Mouse (Mus musculus): ENCODE measurements around the gene Mocs2.

The Mocs2 gene

DNA sequence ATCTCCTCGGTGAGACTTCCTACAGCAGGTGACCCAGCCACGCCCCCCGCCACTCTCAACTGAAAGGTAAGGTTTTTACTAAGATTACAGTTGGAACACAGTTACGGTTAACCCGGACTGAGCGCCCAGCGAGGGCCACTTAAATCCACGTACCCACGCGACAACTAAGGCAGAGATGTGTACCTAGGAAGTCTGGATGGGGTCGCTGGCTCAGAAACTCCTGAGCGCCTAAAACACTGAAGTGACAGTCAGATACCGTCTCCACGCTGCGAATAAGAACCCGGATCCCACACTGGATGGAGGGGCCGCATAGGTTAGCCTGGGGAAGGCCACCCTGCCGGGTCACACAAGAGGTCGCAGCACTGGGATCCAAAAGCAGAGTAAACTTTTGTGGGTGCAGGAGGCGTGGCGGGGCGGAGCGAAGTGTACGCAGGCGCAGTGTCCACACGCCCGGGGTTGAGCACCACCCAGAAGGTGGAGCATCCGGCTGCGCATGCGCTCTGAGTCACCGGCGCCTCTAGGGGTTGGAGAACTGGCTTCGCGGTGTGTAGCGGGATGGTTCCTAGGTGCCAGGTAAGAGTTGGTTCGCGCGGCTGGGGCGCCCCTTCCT is at the start of gene Mocs2:
Mocs2 (plus strand) TSS at position 486 of the 610 bp plus-strand sequence.
- peak; percentile 89 for DNase-seq

DNA sequence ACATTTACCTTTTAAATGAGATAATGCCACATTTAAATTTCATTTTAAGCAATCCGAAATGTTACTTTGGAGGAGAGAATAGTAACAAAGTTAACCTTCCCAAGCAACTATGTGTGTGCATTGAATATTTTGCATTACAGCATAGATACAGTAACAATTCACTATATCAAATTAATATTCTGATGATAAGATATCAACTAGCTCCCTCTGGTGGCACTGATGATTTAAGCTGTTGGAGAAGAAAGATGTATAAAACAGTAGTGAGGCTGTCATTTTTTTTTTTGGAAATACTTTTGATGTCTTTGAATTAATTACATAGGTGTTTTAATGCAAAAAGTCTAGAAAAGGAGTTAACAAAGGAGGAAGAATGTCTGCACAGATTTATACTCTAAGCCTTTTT is 26.5 kb upstream of the Mocs2 start:
- DNase-seq = no peak

DNA sequence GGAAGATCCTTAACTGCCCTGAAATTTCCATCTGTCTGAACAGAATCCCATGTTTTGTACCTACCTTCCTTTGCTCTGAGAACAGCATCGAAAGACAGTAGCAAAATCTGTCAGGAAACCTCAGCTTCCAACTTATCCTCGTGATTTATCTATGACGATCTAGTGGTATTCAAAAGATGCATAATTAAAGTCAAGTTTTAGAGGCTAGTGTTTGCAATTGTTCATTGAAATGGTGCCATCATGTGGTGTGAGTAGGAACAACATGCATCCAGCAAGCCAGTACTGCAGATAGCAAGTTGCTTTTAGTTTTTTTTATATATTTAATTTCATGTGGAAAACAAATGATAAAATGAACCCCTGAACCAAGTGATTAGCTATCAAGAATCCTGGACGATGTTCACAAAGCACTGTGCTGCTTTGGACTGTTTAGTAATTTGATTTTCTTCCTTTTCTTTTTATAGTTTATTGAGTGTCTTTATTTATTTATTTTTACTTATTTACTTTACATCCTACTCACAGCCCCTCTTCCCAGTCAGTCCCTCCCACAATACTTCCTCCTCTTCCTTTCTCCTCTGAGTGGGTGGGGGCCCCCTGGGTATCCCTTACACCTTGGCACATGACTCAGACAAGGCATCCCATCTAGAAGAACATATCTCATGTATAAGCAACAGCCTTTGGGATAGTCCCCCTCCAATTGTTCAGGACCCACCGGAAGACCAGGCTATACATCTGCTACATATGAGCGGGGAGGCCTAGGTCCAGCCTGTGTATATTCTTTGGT is 24.6 kb upstream of the Mocs2 start:
- DNase-seq = no peak

DNA sequence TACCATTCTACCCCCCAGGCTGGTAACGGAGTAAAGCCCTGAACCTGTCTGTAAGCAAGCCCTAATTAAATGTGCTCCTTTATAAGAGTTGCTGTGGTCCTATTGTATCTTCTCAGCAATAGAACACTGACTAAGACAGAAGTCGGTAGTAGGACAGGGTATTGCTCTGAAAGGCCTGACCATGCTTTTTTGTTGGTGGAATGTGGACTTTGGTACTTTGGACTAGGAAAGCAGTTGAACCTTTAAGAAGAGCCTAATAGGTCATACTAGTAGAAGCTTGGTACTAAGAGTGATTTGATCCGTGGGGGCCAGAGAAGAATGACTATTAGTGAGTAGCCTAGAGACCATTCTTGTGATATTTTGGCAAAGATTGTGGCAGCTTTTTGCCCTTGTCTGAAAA is 16.2 kb upstream of the Mocs2 start:
- no peak for DNase-seq

DNA sequence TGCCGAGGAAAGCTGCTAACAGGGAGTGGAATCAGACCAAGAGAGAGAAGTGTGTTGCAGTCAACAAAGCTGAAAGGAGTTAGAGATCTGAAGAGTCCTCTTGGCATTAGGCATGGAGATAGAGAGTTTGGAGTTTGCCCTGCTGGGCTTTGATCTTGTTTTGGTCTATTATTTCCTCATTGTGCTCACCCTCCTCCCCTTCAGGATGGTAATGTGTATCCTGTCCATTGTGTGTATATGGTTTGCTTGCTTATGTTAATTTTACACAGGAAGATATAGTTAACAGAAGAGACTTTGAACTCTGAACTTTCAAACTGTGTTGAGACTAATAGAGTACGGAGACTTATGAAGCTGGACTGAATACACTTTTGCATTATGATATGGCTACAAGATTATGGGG is 15.1 kb upstream of the Mocs2 start:
- no peak for DNase-seq

DNA sequence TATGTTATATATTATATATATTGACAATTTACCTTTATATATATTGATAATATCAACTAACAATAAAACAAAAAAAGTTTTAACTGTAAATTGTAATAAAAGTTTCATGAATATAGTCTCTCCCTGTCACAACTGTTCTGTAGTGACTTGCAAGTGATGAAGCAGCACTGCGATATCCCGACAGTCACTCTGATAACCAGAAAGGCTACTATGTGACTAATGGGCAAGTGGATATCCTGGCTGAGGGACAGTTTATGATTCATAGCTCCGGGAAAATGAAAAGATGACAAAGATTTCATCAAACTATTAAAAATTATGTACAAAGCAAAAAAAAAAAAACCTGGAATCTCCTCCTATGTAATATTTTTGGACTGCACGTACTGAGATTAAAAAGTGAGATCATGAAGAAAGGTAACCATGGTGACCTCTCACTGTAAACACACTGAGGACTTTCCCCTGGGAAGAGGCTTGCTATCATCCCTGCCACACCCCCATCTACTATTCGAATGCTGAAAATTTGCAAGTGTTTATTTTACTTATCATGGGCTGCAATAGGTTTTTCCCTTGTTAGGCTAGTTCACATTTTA is 8.3 kb upstream of the Mocs2 start:
- no peak for DNase-seq

DNA sequence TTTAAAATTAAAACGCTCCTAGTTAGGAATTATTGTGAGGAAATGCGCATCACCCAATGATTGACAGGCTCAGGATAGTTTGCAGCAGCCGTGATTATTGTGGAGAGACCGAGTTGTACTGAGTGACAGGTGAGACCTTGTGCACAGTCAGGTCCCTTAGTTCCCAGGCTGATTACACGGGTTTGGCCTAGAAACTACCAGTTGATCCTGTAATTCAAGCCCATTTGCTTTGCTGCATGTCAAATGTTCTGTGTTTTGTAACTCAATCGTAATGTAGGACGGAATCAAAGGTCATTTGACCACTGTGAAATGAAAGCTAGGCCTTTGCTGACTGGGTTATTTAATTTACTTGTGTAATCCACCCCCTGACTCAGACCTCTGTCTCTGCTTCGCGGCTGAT is 477 bp downstream of the Mocs2 start:
- no peak for DNase-seq

DNA sequence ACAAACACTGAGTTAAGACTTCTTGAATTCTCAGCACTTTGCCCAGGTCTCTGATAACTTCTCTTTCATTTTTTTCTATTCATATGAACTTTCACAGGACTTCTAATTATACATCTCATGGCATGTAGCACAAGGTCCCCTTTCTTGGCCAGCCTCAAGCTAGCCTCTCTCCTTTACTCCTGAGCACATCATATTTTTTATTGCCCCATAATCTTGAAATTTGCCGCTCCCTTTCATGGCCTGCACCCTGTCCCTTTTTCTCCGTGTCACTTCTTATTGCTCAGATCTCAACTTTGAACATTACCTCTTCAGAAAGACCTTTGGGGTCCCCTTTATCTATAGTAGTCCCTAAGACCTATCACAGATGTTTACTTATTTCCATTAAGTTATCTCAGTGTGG is 4.8 kb downstream of the Mocs2 start:
- DNase-seq = no peak

DNA sequence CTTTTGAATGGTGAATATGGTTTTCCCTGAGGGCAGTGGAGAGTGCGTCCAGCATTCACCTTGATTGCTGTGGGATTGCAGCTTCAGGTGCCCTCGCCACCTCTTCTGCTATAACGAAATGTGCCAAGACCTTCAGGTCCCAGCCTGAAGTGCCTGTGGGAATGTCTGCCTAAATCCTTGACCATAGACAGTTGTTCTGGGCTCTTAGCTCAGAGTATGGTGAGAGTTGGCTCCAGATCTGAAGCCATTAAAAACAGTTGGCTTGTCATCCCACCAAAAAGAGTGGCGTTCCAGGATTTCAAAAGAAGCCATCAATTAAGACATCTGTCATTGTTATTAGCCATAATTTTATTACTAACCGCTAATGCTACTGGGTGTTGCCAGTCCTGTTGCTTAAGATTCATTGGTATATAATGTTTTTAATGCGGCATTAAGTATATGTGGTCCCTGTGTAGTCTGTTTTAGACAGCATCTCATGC is 7.4 kb downstream of the Mocs2 start:
- no peak for DNase-seq

DNA sequence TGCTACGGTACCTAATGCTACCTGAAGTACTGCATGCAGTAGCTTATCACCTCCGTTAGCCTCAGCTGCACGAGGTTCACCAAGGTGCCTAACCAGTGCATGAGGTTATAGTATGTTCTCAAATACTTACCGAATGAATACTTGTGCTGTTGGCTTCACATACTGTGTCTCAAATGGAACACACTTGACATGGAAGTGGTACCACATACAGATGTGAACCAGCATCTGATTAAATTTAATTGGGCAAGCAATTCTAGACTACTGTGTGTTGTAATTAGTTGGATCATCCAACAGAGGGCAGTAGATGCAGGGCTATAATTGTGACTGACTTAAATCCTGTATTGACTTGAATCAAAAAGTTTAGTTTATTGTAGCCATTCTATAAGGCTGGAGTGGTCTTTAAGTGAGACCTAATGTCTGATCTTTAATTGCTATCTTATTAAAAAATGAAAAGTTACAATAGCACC is 13.4 kb downstream of the Mocs2 start:
- DNase-seq = no peak

DNA sequence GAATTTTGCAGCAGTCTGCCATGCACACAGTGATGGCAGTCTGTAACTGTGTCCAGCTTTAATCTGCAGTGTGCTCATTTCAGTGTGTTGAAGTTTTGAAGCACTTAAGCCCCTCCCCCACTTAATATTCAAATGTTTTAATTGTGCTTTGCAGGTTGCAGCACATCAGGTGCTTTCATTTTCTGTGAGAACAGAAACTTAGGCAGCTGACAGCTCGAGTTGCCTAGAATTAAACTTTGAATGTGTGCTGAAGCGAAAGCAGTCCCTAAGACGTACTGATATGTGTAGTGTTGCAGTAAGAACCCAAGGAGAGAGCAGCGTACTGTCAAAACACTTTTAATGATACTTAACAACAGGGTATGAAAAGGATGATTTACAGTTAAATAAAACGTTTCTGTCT is 14.7 kb downstream of the Mocs2 start:
- no peak for DNase-seq

DNA sequence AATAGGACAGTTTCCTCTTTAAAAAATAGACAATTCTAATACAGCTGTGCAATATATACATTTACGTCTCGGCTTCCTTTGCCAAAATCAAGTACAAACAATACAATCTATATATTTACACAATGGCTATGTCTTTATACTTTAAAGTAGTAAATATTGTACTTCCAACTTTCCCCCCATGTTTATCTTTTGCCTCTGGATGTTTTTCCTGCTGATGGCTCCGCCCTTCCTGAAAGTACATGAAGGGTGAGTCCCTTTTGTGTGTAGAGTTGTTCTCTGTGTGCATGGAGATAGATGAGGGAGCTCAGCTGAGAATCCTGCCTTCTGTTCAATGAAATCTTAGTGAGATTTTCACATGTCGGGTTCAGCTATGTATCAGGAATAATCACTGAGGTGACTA is 15.3 kb downstream of the Mocs2 start:
- DNase-seq = no peak

DNA sequence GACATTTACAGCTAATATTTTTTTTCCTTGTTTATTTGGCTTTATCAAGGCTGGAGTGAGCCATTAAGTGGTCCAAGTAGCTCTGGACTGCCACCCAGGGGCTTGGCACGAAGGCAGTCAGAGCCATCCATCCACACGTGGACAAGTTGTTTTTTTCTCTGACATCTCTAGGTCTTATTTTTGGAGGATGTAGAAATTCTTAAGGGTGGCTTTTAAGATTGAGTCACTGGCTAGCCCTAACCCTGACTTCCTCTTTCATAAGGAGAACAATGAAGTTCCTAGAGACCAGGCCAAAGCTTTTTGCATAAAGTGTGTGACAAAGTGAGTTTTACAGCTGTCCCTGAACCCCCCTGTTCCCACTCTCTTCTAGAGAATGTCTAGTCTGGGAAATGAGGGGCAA is 16.5 kb downstream of the Mocs2 start:
- DNase-seq = no peak

DNA sequence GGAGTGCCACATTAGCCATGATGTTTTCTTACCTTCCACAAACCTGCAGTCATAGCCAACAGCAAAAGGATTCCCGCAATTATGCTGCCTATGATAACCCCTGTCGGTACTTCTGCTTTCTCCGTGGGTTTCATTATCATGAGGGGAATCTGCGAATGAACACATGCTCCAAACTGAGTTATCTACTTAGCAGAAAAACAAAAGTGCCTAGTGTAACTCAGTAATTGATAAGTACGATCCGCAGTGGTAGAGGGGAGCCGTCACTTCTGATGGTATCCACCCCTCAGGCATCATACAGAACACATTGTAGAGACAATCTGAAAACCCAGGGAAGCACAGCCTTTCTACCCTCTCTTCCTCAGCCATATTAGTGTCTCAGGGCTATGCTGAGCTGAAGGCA is 19.0 kb downstream of the Mocs2 start:
- no peak for DNase-seq

DNA sequence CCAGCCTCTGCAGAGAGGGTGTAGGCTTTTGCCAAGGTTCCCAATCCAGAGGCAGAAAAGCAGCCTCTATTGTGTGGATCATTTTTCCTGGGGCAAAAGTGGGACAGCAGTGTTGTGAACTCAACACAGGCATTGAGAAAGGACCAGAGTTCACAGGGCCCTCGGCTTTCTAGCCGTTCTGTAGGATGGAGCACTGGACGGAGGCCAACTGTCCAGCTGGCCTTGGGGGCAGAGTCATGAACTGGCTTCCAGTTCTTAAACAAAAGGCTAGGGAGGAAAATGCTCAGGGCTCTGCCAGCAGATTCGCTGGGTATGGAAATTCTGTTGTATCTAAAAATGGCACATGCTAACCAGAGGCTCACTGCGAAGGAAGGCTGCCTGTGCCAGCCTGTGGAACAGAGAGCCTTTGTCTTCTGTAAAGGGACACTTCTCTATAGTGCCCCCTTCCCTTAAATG is 20.5 kb downstream of the Mocs2 start:
- DNase-seq = peak; percentile 89

DNA sequence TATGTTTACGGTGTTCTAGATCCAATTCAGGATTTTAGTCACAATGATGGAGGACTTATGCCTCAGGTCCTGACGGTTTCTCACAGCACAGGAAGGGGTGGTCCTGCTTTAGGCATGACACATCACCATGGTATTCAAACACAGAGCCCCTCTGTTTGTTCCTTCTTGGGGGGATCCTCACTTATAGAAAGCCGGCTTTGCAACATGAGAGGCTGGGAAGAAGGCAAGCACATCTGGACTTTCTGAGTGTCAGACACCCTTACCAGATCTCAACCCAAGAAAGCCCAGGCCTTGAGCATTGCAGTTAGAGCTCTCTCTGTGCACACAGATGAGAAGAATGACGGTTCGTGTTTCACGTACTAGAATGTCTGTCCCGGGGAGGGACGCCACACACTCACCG is 21.1 kb downstream of the Mocs2 start:
- DNase-seq = no peak

DNA sequence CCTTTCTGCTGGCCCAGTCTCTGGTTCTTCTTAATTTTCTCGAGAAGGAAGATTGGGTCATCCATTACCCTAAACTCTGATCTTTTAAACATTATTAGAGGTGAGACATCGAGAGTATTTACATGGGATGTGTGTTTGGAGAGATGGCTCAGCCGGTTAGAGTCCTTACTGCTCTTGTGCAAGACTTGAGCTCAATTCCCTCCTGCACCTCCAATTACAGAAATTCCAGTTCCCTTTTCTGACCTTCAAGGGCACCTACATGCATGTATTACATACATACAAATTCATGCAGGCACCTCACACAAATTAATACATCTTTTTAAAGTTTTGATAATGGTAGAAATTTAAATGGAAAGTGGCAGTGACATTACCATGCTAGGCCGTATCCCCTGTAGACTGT is 22.5 kb downstream of the Mocs2 start:
- DNase-seq = no peak

DNA sequence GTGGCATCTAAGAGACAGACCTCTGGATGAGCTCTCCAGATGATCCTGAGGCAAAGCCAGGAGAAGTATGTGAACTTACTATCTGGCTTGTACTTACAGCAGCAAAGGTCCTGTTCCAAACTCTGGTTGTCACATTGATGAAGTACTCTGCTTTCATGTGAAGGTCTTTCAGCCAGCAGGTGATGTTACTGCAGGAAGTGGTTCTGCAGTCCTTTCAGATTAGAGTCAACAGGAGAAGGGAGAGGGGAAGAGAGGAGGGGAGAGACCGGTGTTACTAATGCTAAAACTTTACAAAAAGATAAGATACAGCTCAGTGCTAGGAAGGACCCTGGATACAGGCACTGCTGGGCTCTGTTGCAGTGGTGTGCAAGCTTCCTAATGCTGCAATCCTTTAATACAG is 25.3 kb downstream of the Mocs2 start:
- DNase-seq = no peak

DNA sequence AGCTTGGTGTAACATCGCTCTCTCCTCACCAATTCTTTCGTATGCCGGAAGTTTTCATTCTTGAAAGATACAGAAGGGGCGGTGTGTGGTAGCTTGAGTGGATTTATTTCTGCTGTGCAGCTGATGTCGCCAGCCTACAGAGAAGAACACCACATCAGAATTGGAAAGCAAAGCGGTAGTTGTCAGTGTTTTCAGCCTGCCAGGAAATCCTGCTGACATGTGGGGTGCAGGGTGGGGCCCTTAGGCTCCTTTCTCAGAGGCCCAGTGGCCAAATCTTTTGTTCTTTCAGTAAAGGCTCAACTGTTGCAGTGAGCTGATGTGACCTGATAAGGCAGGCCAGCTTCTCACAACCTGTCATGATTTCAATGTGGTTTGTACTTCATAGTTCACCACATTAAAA is 27.8 kb downstream of the Mocs2 start:
- no peak for DNase-seq

DNA sequence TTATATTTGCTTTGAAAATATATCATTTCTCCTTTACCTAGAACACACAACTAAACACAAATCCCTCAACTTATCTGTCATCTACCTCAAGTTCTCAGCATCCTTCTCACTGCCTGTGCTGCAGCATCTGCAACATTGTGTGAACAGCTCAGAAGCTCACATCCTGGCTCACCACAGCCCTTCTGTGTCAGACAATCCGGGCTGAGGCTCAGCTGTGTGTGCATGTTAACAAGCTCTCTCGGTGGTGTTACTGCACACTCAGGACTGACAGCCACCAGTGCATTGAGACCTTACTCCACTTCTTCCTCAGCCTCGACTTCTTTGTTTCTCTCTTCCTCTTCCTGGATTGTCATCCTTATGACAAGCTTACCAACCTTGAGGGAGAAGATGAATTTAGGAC is 30.9 kb downstream of the Mocs2 start:
- no peak for DNase-seq

DNA sequence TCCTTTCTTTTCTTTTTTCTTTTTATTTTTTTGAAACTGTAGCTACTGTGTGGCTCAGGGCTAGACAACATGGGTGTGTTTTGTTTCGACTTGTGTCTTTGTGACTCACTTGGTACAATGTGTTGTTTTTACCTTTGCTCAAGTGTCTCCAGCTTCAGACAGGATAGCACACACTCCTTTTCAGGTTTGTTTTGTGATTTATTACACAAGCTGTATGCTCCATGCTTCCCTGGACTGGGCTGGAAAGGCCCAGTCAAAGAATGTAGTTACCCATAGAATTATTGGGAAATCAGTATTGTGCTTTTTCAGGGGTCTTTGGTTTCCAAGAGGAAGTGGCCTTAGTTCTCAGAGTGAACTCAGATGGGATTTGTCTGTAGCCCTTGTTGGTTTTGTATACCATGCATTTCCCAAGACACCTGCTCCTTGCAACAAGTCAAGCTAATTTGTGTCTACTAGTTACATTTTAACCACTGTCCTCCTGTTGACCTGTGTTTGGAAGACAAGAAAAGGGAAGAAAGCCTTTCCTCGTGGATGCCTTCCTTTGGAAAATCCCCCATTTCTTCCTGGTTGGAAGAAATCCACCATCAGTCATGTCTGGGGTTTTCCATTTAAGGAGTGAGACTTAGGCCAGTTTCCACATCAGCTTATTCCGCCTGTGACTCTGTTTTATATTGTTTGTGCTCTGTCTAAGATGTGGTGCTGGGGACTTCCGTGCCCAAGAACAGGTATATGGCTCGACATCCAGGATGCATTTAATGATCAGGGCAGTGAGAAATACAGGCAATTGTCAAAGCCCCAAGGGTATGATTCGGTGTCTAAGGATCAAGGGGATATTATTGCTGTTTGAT is 34.5 kb downstream of the Mocs2 start:
- DNase-seq = no peak

DNA sequence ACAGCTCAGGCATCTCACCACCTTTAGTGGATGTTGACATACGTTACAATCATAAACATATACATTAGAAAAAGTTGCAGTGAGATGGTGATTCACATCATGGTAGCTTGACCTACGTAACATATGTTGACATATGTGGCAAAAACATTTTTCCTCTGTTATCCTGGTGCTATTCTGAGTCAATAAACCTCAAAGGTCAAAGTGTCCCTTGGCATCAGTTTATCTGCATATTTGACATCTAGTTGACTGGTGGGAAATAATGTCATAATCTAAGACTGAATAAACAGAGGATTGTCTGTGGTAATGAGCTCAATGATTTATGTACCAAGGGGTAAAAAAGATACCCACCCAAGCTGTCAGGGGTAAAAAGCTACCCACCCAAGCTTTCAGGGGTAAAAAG is 35.1 kb downstream of the Mocs2 start:
- no peak for DNase-seq

DNA sequence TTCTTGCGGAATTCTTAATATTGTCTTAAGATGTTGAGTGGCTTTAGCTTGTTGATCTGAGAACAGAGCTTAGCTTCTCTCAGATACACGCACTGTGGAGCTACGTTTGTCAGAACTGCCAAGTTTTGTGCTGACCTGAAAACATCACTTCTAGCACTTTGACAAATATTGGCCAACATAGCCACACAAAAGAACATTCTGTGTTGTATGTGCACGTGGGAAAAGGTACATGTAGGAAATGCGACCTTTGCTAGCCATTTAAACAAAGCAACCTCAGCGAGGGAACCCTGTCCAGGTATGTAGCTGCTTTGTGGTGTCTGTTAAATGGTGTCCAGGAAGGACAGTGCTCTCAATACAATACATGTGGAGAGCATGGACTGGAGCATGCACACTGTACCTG is 36.0 kb downstream of the Mocs2 start:
- DNase-seq = no peak
